Mouse (Mus musculus): Measurements from ENCODE around the gene Pagr1b. TPM values are rescaled to one million over a fixed set of nuclear protein-coding genes. Genes with fewer than 3 reads are reported as not detected.

The Pagr1b gene
- polyA plus RNA-seq (2012; rRNA removed), result 0.48 and 2.5 TPM in 2 replicates

- DNase-seq (ENCODE audit: low read depth in 1 of 2, low spot score in 2 of 2), result no peak
Measured at GRCm38 (mm10) chr7:127016481-127016485, at the start of gene Pagr1b. Pagr1b (minus strand) TSS chr7:127016484.

GRCm38 (mm10) chr7:127065538-127065937, 49.3 kb upstream of the Pagr1b start:
- Histone ChIP-seq H3K4me3 (ENCODE audit: extremely low read depth, insufficient read depth, insufficient read length) (no peak overlapping the region), H3K4me1 (ENCODE audit: control insufficient read depth, insufficient read depth, insufficient read length) (no peaks in the 10 kb centered on the region), H3K36me3 (ENCODE audit: control insufficient read depth, insufficient read depth, low read length) (no peaks in the 10 kb centered on the region), H3K27me3 (ENCODE audit: control insufficient read depth, insufficient read depth, low read length) (no peaks in the 10 kb centered on the region), H3K27ac (ENCODE audit: insufficient read depth, low read length) (no peak overlapping the region)
- TF ChIP-seq CTCF (IDR thresholded peaks at IDR 0.05; ENCODE audit: extremely low read depth, insufficient read depth, insufficient read length, insufficient replicate concordance), result no peak
- TF ChIP-seq POLR2A (IDR thresholded peaks at IDR 0.05; ENCODE audit: low read depth, low read length), result no peak
- no peak for DNase-seq (ENCODE audit: low read depth in 1 of 2, low spot score in 2 of 2)
- 78% methylated on average over 6 of the region's 6 CpGs for WGBS

More at GRCm38 (mm10) chr7:127016481-127016485, at the start of gene Pagr1b:
- H3K4me1 ChIP-seq (ENCODE audit: control insufficient read depth, insufficient read depth, insufficient read length), result peaks cover 14% of the 10 kb centered on the region
- TF ChIP-seq POLR2A (IDR thresholded peaks at IDR 0.05; ENCODE audit: low read depth, low read length) (no peak), CTCF (IDR thresholded peaks at IDR 0.05; ENCODE audit: extremely low read depth, insufficient read depth, insufficient read length, insufficient replicate concordance) (no peak)
- peak within 1 kb of the TSS; percentile 93 for H3K27ac ChIP-seq (ENCODE audit: insufficient read depth, low read length)
- H3K27me3 ChIP-seq (ENCODE audit: control insufficient read depth, insufficient read depth, low read length), result no peaks in the 10 kb centered on the region
- peak within 1 kb of the TSS; percentile 76 for H3K4me3 ChIP-seq (ENCODE audit: extremely low read depth, insufficient read depth, insufficient read length)
- H3K36me3 ChIP-seq (ENCODE audit: control insufficient read depth, insufficient read depth, low read length), result peaks cover 2% of the 10 kb centered on the region; the same call in 1 of the 2 replicates

GRCm38 (mm10) chr7:127055026-127055585, 38.8 kb upstream of the Pagr1b start:
- 81% methylated on average over 5 of the region's 5 CpGs for WGBS
- no peaks in the 10 kb centered on the region for H3K36me3 ChIP-seq (ENCODE audit: control insufficient read depth, insufficient read depth, low read length)
- H3K27me3 ChIP-seq (ENCODE audit: control insufficient read depth, insufficient read depth, low read length), result no peaks in the 10 kb centered on the region
- DNase-seq (ENCODE audit: low read depth in 1 of 2, low spot score in 2 of 2), result no peak
- no peak overlapping the region for H3K4me3 ChIP-seq (ENCODE audit: extremely low read depth, insufficient read depth, insufficient read length)
- 0 out of 2 replicates have a peak, but pooled peaks have one; percentile 3 for TF ChIP-seq CTCF (IDR thresholded peaks at IDR 0.05; ENCODE audit: extremely low read depth, insufficient read depth, insufficient read length, insufficient replicate concordance)
- TF ChIP-seq POLR2A (IDR thresholded peaks at IDR 0.05; ENCODE audit: low read depth, low read length), result no peak
- no peaks in the 10 kb centered on the region for H3K4me1 ChIP-seq (ENCODE audit: control insufficient read depth, insufficient read depth, insufficient read length)
- no peak overlapping the region for H3K27ac ChIP-seq (ENCODE audit: insufficient read depth, low read length)

DNA sequence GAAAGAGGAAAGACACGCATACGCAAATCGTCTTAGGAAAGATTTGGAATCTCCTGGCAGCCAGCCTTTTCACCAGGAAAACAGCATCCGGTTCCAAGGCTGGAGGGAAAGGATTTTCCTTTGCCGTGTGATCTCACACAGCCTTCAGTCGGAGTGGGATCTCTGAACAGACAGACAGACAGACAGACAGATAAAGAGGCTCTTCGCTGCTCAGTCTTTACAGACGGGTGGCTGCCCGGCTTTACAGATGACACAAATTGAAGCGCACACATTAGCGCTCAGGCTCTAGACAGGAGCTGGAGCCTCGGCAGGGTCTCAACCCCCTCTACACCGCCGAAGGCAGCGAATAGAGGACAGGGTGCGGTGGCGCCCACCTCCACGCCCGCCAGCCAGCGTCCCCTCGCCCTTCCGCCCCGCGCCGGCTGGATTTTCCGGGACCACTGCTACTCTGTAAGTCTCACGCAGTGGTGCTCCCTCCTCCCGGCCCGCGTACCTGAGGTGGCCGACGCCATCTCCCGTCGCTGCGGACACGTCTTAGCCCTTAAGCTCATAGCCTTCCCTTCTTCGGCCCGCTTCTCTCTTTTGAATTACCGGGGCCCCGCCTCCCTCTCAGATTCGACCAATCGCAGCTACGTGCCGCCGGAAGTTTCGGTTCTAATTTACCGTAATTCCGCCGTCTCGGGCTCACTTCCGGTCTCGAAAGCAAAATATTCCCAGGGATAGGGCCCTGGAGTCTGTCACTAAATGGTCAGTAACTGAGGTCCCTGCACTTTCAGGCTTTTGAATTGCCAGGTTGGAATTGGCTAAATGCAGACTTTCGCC, 25.8 kb upstream of the Pagr1b start, which contains the start of gene Kif22:
TSS of gene Kif22 (minus strand) at position 621 of the 822 bp plus-strand sequence.
- WGBS, result under 1% methylated on average over 53 of the region's 53 CpGs

DNA sequence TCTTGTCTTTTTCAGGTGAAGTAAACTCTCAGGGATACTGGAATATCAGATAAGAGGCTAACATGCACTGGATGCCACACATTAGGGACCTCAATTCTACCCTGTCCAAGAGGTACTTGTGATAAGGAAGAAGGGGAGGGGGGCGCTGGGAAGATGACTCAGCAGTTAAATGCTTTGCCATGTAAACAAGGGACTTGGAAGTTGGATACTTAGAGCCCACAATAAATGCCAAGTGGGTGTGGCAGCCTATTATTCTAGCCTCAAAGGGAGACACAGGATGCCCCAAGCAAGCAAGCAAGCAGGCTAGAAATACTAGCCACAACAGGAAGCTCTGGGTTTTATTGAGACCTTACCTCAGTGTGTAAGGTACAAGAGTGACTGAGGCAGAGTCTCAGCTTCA, 15.0 kb upstream of the Pagr1b start:
- H3K27ac ChIP-seq (ENCODE audit: insufficient read depth, low read length), result no peak overlapping the region
- DNase-seq (ENCODE audit: low read depth in 1 of 2, low spot score in 2 of 2), result no peak
- no peak overlapping the region for H3K4me3 ChIP-seq (ENCODE audit: extremely low read depth, insufficient read depth, insufficient read length)
- no peaks in the 10 kb centered on the region for H3K36me3 ChIP-seq (ENCODE audit: control insufficient read depth, insufficient read depth, low read length)
- no peaks in the 10 kb centered on the region for H3K27me3 ChIP-seq (ENCODE audit: control insufficient read depth, insufficient read depth, low read length)
- peaks cover 5% of the 10 kb centered on the region; the same call in 1 of the 2 replicates for H3K4me1 ChIP-seq (ENCODE audit: control insufficient read depth, insufficient read depth, insufficient read length)
- 67% methylated on average over 1 of the region's 1 CpGs for WGBS
- TF ChIP-seq CTCF (IDR thresholded peaks at IDR 0.05; ENCODE audit: extremely low read depth, insufficient read depth, insufficient read length, insufficient replicate concordance) (no peak), POLR2A (IDR thresholded peaks at IDR 0.05; ENCODE audit: low read depth, low read length) (no peak)

More for the DNA sequence above, 25.8 kb upstream of the Pagr1b start, which contains the start of gene Kif22:
- DNase-seq (ENCODE audit: low read depth in 1 of 2, low spot score in 2 of 2), result peak; percentile 69 to 87
- Histone ChIP-seq H3K4me1 (ENCODE audit: control insufficient read depth, insufficient read depth, insufficient read length) (peaks cover 8% of the 10 kb centered on the region; the same call in 1 of the 2 replicates), H3K4me3 (ENCODE audit: extremely low read depth, insufficient read depth, insufficient read length) (peak within 1 kb of the TSS; percentile 89), H3K27me3 (ENCODE audit: control insufficient read depth, insufficient read depth, low read length) (no peaks in the 10 kb centered on the region), H3K27ac (ENCODE audit: insufficient read depth, low read length) (peak within 1 kb of the TSS; percentile 13; the same call in 1 of the 2 replicates), H3K36me3 (ENCODE audit: control insufficient read depth, insufficient read depth, low read length) (no peaks in the 10 kb centered on the region)
- no peak for TF ChIP-seq CTCF (IDR thresholded peaks at IDR 0.05; ENCODE audit: extremely low read depth, insufficient read depth, insufficient read length, insufficient replicate concordance)
- TF ChIP-seq POLR2A (IDR thresholded peaks at IDR 0.05; ENCODE audit: low read depth, low read length), result no peak

DNA sequence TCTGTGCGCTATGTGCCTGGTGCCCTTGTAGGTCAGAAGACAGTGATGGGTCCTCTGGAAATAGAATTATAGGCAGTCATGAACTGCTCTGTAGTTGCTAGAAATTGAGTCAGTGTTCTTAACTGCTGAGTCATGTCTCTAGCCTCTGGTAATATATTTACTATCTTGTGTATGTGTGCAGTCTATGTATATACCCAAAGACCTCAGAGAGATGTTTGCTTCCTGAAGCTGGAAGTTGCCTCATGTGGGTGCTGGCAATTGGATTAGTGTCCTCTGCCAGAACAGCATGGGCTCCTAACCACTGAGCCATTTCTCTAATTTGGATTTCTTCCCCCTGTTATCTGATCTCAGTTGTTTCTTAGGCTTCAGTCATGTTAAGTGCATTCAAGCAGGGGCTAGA, 13.9 kb upstream of the Pagr1b start:
- Histone ChIP-seq H3K4me1 (ENCODE audit: control insufficient read depth, insufficient read depth, insufficient read length) (peaks cover 5% of the 10 kb centered on the region; the same call in 1 of the 2 replicates), H3K27ac (ENCODE audit: insufficient read depth, low read length) (no peak overlapping the region), H3K36me3 (ENCODE audit: control insufficient read depth, insufficient read depth, low read length) (no peaks in the 10 kb centered on the region; the same call in 1 of the 2 replicates), H3K27me3 (ENCODE audit: control insufficient read depth, insufficient read depth, low read length) (no peaks in the 10 kb centered on the region), H3K4me3 (ENCODE audit: extremely low read depth, insufficient read depth, insufficient read length) (no peak overlapping the region)
- DNase-seq (ENCODE audit: low read depth in 1 of 2, low spot score in 2 of 2), result no peak
- TF ChIP-seq CTCF (IDR thresholded peaks at IDR 0.05; ENCODE audit: extremely low read depth, insufficient read depth, insufficient read length, insufficient replicate concordance) (no peak), POLR2A (IDR thresholded peaks at IDR 0.05; ENCODE audit: low read depth, low read length) (no peak)
- 96% methylated on average over 1 of the region's 1 CpGs for WGBS

DNA sequence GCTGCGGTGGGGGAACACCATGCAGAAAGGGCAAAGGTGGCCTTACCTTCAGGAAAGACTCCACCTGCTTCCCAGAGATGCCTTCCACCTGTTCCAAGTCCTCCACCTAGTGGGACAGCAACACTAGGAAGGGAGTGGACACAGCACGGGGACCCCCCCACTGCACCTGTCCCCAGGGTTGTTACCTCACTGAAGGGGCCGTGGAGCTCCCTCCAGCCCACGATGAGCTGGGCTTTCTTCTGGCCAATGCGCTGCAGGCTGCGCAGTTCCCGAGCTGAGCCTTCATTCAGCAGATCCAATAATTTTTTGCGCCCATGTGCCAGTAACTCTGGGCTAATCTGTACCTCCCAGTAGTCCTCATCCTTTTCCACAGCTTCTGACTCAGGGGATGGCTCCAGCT, 11.6 kb upstream of the Pagr1b start:
- 49% methylated on average over 8 of the region's 8 CpGs for WGBS
- H3K27me3 ChIP-seq (ENCODE audit: control insufficient read depth, insufficient read depth, low read length), result no peaks in the 10 kb centered on the region
- peak overlapping the region; percentile 91 for H3K27ac ChIP-seq (ENCODE audit: insufficient read depth, low read length)
- peak in 1 of 2 experiments; percentile 22 for DNase-seq (ENCODE audit: low read depth in 1 of 2, low spot score in 2 of 2)
- peaks cover 24% of the 10 kb centered on the region for H3K4me1 ChIP-seq (ENCODE audit: control insufficient read depth, insufficient read depth, insufficient read length)
- H3K4me3 ChIP-seq (ENCODE audit: extremely low read depth, insufficient read depth, insufficient read length), result peak overlapping the region; percentile 52
- TF ChIP-seq CTCF (IDR thresholded peaks at IDR 0.05; ENCODE audit: extremely low read depth, insufficient read depth, insufficient read length, insufficient replicate concordance) (no peak), POLR2A (IDR thresholded peaks at IDR 0.05; ENCODE audit: low read depth, low read length) (no peak)
- H3K36me3 ChIP-seq (ENCODE audit: control insufficient read depth, insufficient read depth, low read length), result peaks cover 11% of the 10 kb centered on the region
